Mouse (Mus musculus): ENCODE results near the gene Notch2.

DNA sequence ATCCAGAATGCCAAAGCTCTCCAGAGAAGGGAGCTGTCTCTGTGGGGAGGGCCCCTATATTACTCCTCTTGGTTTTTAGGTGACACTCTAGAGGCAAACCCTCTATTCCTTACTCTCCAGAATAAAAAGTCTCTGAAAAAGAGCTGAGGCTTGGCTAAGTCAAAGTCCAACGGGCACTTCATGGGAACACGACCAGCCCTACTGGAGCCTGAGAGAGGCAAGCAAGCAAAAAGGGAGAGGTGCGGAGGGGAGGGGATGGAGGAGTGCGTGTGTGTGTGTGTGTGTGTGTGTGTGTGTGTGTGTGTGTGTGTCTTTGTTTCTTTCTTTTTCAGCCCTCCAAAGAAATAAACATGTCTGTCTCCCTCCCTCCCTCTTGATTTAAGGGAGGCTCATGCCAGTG, 24.6 kb upstream of the Notch2 start:
- no peak for TF ChIP-seq GATA1 (IDR thresholded peaks at IDR 0.05; ENCODE audit: low read length)
- TF ChIP-seq TAL1 (IDR thresholded peaks at IDR 0.05; ENCODE audit: low read length) = no peak

Measured in erythroblast, embryonic 14.5 days (primary cell).